Mouse (Mus musculus) forelimb bud, embryonic 11.5 days (tissue): Measurements from ENCODE around the gene Rab11a.
"Not testable (repeated sequence)": the region's sequence is repeated elsewhere in the genome, so short reads cannot be mapped to it uniquely, and the experiment has no call there.

Source experiments
- DNase-seq: peaks from one replicate; pipeline ENCODE4 v3.0.0-alpha.2; 2012; ENCODE audit warnings: low read depth, low spot score

Gene Rab11a

DNA sequence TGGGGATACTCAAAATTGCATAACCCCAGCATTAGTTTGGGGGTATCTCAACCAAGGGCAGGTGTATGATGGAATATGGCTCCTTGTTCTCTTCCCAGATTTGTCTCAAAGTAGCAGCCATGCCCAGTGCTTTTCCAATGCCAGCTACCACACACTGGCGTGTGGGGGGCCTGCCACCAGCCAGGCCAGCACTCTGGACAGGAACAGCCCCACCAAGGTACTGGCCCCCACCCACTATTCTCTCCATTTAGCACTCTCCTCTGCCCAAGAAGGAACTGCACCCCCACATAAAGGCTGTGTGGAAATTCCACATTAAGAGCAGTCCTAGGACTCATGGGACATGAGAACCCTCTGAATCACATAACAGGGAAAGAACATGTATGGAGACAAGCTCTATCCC, 42.3 kb downstream of the Rab11a start:
- DNase-seq = no peak

- no peak for DNase-seq
Measured at GRCm38 (mm10) chr9:64693094-64693493, 44.5 kb downstream of the Rab11a start.

DNA sequence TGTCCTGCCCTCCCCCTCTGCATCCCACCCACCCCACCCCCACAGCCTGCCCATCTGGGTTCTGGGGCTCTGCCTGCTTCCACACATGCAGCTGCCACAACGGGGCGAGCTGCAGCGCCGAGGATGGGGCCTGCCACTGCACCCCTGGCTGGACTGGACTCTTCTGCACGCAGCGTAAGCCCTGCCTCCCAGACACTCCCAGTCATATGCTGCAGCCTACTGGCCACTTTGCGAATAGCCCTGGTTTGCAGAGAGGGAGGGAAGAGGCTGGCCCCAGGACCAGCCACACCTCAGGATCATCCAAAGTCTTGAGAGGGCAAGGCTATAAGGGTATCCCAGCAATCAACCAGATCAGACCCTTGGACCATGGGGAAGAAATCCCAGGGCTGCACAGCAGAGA, 46.4 kb downstream of the Rab11a start:
- DNase-seq = peak; percentile 67

- DNase-seq = no peak
Measured at GRCm38 (mm10) chr9:64690771-64691170, 46.8 kb downstream of the Rab11a start.

DNA sequence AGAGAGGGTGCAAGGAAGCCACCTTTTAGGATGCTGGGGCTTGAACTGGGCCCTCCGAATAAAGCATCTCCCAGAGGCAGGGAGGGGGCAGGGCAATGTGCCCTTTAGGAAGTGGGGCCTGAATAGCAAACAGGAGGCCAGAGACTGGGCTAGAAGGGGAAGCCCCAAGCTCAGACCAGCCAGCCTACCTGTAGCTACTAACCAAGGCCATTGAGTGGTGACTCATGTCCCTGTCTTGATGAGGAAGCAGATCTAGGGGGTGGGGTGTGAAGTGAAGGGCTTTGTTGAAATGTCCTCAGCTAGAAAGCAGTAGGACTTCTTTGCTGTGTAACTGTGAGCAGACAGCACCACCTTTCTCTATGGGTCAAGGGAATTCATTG, 49.6 kb downstream of the Rab11a start:
- DNase-seq = no peak

GRCm38 (mm10) chr9:64687122-64688014, 50.2 kb downstream of the Rab11a start:
- DNase-seq = peak; percentile 63

DNA sequence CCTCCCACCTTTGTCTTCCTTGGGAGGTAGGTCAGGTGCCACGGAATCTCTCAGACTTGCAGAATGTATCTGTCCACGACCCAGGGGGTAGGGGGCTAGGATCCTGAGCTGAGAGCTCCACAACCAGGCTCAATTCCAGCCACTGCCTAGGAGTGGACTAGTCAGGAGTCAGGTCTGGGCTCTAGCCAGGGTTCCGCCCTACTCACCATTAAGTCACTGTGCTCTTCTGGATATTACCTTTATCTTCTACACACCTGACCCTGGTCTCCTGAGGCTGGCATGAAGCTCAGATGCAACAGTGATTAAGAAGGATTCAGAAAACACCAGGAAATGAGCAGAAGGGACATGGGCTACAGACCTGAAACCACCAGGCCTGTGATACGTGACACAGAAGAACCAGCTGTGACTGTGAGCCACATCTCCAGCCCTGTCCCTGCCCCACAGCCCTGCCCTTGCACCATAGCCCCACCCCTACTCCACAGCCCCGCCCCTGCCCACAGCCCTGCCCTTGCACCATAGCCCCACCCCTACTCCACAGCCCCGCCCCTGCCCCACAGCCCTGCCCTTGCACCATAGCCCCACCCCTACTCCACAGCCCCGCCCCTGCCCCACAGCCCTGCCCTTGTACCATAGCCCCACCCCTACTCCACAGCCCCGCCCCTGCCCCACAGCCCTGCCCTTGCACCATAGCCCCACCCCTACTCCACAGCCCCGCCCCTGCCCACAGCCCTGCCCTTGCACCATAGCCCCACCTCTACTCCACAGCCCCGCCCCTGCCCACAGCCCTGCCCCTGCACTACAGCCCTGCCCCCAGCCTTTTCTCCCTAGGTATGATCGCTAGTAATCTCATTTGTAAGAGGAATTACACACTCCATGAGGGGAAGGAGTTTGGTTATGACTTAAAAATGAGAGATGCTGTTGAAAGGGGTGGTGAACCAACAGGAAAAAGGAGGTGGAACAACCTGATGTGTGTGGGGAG, 65.9 kb downstream of the Rab11a start:
- DNase-seq = not testable (repeated sequence)

GRCm38 (mm10) chr9:64668001-64668400, 69.6 kb downstream of the Rab11a start:
- no peak for DNase-seq

GRCm38 (mm10) chr9:64667513-64667912, 70.0 kb downstream of the Rab11a start:
- DNase-seq = peak; percentile 83

DNA sequence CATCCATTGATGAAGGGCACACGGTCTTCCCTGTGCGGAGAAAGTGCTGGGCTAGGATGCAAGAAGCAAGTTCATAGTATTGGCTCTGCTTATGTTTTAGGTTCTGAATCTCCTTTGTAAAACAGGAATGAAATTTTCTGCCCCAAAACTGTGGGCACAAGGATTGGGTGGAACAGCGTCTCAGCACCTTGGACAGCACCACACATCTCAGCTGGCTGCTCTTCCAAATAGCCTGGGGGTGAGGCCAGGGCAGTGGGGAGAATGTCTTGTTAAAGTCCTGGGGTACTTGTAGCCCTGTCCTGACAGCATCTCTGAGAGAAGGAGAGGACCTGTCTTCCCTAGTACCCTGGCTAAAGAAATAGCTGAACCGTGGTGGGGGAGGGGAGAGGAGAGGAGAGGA, 71.0 kb downstream of the Rab11a start:
- DNase-seq = peak; percentile 79
